Mouse (Mus musculus) ES-Bruce4 (cell line): ENCODE results near the gene Tenm4. TPM values are rescaled to one million over a fixed set of nuclear protein-coding genes. Genes with fewer than 3 reads are reported as not detected.

Experiments used
- H3K27ac ChIP-seq: 2 replicates; pipeline ENCODE4 v1.5.1; 2012; ENCODE audit warnings: low read length, inconsistent platforms; ENCODE audit not compliant: insufficient read depth
- H3K27me3 ChIP-seq: 2 replicates; pipeline ENCODE4 v1.6.1; 2012; ENCODE audit warnings: mild to moderate bottlenecking, low read length, inconsistent platforms; ENCODE audit not compliant: control insufficient read depth, poor library complexity, insufficient read depth, severe bottlenecking
- H3K36me3 ChIP-seq: 2 replicates; pipeline ENCODE4 v1.6.1; 2012; ENCODE audit warnings: inconsistent platforms, mild to moderate bottlenecking, low read length, moderate library complexity; ENCODE audit not compliant: control insufficient read depth, poor library complexity, insufficient read depth, severe bottlenecking
- H3K4me1 ChIP-seq: one replicate; pipeline ENCODE4 v1.8.1; 2011; ENCODE audit warnings: low read length; ENCODE audit not compliant: control insufficient read depth, insufficient read depth
- H3K4me3 ChIP-seq: 2 replicates; pipeline ENCODE4 v1.5.1; 2011; ENCODE audit warnings: low read depth, mild to moderate bottlenecking, low read length
- H3K9ac ChIP-seq: 2 replicates; pipeline ENCODE4 v1.6.1; 2012; ENCODE audit warnings: low read depth, mild to moderate bottlenecking, inconsistent platforms; ENCODE audit not compliant: poor library complexity, severe bottlenecking
- H3K9me3 ChIP-seq: replicated peaks from 2 replicates; pipeline ENCODE4 v1.6.1; 2012; ENCODE audit warnings: mild to moderate bottlenecking, low read length, inconsistent platforms; ENCODE audit not compliant: control insufficient read depth, poor library complexity, insufficient read depth, severe bottlenecking
- CTCF ChIP-seq: IDR thresholded peaks from one replicate; pipeline ENCODE4 v1.8.1; 2011; ENCODE audit warnings: low read depth, low read length
- EP300 ChIP-seq: IDR thresholded peaks from 2 replicates; pipeline ENCODE4 v1.6.1; 2011; ENCODE audit warnings: low read depth, low read length; ENCODE audit not compliant: insufficient read depth
- POLR2A ChIP-seq: IDR thresholded peaks from one replicate; pipeline ENCODE4 v1.8.1; 2011; ENCODE audit warnings: low read length; ENCODE audit not compliant: insufficient read depth
- polyA plus RNA-seq: library from polyadenylated mRNA; stranded (reverse); fragments of >200 nt; gene quantifications from 2 replicates; pipeline ENCODE4 v1.2.4, GENCODE M21; 2011; ENCODE audit warnings: low read depth; ENCODE audit not compliant: missing spikeins, insufficient read depth, insufficient read length

Gene Tenm4
- polyA plus RNA-seq, 1 experiment, result 4.8 TPM

DNA sequence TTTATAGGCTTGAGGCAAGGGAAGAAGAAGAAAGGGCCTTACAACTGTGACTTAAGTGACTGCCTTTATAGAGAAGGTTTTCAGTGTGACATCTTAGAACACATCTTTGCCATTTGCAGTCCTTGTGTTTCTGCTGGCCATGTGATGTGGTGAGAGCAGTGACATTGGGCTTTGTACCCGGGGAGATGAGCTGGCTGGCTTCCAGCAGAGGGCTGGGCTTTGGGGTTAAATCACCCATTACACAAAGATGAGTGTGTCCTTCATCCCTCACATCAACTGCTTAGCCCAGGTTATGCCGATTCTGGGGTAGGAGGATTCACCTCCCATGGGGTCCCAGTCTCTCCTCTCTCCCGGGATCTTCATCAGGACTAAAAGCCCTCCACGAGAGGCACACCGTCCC, 738.8 kb downstream of the Tenm4 start:
- no peak for TF ChIP-seq POLR2A
- no peak for TF ChIP-seq CTCF
- TF ChIP-seq EP300, result no peak
- Histone ChIP-seq H3K27ac (no peak overlapping the region), H3K4me1 (peaks cover 2% of the 10 kb centered on the region), H3K27me3 (no peaks in the 10 kb centered on the region), H3K4me3 (no peak overlapping the region), H3K9ac (no peak overlapping the region), H3K36me3 (no peaks in the 10 kb centered on the region), H3K9me3 (no peaks in the 10 kb centered on the region)

DNA sequence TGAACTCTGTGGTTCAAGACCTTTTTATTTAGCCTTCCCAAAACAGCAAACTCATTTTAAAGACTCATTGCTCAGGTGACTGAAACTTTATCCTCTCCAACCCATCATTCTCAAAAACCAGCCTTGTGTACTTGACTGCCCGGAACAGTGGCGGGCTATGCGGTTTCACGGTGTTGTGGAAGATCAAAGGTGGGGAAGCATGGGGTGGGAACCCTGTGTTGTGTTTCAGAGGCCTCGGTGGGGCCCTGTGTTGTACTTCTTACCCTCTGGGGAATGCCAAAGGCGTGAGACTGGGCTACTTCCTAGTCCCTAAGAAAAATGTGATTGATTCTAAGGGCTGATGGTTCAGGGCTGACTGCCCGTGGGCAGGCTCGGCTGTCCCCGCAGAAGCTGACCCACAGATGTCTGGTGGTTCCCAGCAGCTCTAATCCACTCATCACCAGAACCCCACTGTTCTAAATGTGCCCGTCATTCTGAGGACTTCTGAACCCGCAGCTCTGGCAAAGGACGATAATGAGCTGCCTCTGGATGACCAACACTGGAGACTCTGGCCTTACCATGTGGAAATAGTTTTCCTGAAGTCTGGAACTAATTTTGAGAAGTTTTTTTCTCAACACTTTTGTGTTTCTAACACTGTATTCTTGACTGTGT, 739.4 kb downstream of the Tenm4 start:
- Histone ChIP-seq H3K27me3 (no peaks in the 10 kb centered on the region), H3K27ac (no peak overlapping the region)

DNA sequence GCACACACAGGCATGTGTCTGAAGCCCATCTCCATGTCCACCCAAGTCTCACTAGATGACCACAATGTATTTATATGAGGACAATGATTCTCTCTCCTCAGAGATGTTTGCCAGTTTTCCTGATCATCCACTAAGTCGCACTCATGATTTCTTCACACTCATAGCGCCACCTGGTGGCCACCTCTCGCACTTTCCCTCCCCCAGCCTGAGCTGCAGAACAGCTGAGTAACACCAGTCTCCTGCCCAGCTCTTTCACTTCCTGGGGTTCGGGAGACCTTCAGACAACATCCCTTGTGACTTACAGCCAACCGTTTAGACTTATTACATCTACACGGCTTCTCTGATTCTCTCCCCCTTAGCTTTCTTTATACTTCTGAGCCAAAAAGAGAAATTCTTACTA, 743.0 kb downstream of the Tenm4 start:
- Histone ChIP-seq H3K27me3 (no peaks in the 10 kb centered on the region), H3K27ac (no peak overlapping the region), H3K4me3 (no peak overlapping the region), H3K9ac (no peak overlapping the region), H3K4me1 (no peaks in the 10 kb centered on the region), H3K9me3 (no peaks in the 10 kb centered on the region), H3K36me3 (no peaks in the 10 kb centered on the region)
- TF ChIP-seq POLR2A (no peak), EP300 (no peak), CTCF (peak; percentile 91)

More for the DNA sequence above, 739.4 kb downstream of the Tenm4 start:
- Histone ChIP-seq H3K9ac (no peak overlapping the region), H3K9me3 (no peaks in the 10 kb centered on the region), H3K36me3 (no peaks in the 10 kb centered on the region), H3K4me3 (no peak overlapping the region), H3K4me1 (peaks cover 2% of the 10 kb centered on the region)
- TF ChIP-seq EP300 (no peak), POLR2A (no peak), CTCF (no peak)

DNA sequence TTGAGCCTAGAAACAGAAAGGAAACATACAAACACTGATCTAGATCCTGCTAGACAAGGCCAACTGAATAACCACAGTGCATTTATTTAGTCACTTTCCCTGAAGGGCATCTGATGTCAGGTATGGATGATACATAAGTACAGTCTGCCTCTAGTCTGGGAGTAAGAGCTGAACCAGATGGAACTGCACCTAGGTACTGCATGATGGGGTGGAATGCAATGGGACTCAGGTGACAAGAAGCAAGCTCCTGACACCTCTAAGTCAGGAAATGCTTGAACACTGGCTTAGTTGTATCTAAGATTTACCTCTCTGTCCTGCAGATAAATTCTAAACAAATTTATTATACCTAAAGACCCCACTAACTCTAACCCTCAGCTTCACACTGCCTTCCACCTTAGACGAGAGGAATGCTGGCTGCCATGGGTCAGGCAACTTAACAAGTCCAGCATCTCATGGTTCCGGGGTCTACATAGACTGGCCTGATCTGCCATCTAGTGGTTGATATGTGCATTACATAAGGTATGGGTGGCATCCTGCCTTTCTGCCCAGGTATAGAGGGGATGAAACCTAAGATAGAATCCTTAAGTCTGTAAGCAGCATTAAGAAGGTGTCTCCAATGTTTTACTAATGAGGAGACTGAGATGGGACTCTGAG, 744.5 kb downstream of the Tenm4 start:
- peak; percentile 57 for TF ChIP-seq CTCF
- TF ChIP-seq POLR2A, result no peak
- no peak for TF ChIP-seq EP300

DNA sequence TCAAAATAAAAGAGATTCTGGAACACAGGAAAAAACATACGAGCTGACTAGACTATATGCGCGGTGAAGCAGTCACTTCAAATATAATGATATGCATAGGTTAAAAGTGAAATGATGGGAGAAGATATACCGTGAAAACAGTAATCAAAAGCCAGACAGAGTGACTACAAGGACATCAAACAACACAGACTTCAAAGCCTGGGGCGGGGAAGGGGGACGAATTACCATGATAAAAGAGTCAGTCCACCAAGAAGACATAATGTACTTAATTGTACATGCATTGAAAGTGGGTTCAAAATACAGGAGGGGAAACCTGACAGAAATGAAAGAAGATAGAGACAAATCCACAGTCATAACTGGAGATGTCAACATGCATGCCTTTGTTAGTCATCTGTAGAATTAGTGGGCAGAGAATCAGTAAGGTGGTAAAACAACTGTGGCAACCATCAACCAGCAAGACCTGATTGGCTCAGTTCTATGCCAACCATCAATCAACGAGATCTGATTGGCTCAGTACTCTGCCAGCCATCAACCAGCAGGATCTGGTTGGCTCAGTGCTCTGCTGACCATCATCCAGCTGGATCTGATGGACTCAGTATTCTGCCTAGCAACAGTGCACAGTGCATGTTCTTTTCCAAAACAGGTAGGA, 749.5 kb downstream of the Tenm4 start:
- TF ChIP-seq POLR2A, result no peak
- no peak for TF ChIP-seq CTCF
- Histone ChIP-seq H3K36me3 (no peaks in the 10 kb centered on the region), H3K4me1 (no peaks in the 10 kb centered on the region), H3K9ac (no peak overlapping the region), H3K4me3 (no peak overlapping the region), H3K27ac (no peak overlapping the region), H3K27me3 (no peaks in the 10 kb centered on the region), H3K9me3 (no peaks in the 10 kb centered on the region)

More for the DNA sequence above, 744.5 kb downstream of the Tenm4 start:
- Histone ChIP-seq H3K4me1 (no peaks in the 10 kb centered on the region), H3K9ac (no peak overlapping the region), H3K9me3 (no peaks in the 10 kb centered on the region), H3K4me3 (no peak overlapping the region), H3K27ac (no peak overlapping the region), H3K36me3 (no peaks in the 10 kb centered on the region), H3K27me3 (no peaks in the 10 kb centered on the region)

DNA sequence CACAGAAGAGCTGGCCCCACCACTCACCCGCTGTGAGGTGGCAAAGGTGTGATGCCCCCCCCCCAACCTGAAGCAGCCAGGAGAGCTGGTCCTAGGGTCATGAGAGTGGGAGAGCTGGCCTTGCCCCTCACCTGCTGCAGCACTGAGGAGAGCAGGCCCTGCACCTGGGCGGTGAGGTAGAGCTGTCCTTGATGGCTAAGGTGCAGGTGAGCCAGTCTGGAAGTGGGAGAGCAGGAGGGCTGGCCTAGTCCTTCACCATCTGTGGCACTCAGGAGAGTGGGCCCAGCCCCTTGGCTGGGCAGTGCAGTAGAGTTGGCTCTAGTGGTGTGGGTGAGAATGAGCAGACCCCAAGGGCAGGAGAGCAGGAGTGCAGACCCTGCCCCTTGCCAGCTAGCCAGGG, 751.9 kb downstream of the Tenm4 start:
- Histone ChIP-seq H3K27ac (no peak overlapping the region), H3K4me1 (no peaks in the 10 kb centered on the region), H3K27me3 (no peaks in the 10 kb centered on the region), H3K9ac (no peak overlapping the region), H3K4me3 (no peak overlapping the region), H3K9me3 (no peaks in the 10 kb centered on the region), H3K36me3 (no peaks in the 10 kb centered on the region)
- TF ChIP-seq EP300 (no peak), CTCF (no peak), POLR2A (no peak)
